Comparison of ENCODE assay signal across 25 mouse cellular contexts in genomic region chr11:63281839-63282238, GRCm38 (mm10).
DNase-seq lines count a peak whose midpoint lies in the region; ATAC-seq and TF ChIP-seq lines count a peak whose summit lies in the region.
"Had no signal": no experiment of that assay in that cellular context is flagged by ENCODE, and none has a peak within 500 bp of the region (broad histone marks: within the 10 kb centered on the region; RNA-seq: fewer than 3 reads in every experiment).

No protein-coding gene starts in this region.

- H3K4me1 ChIP-seq in embryonic fibroblast, embryonic 13.5 days (ENCODE audit: control insufficient read depth, insufficient read depth, low read length), result no peaks in the 10 kb centered on the region
- no peaks in the 10 kb centered on the region for H3K4me1 ChIP-seq in forebrain, embryonic 16.5 days (replicated peaks; ENCODE audit: control insufficient read depth, insufficient read depth, low read length)
- H3K4me1 ChIP-seq: heart, embryonic 15.5 days; hindbrain, embryonic 13.5 days had no signal

- no peak overlapping the region for H3K9ac ChIP-seq in forebrain, embryonic 16.5 days (replicated peaks; ENCODE audit: low read depth, low read length)
- H3K9ac ChIP-seq: heart, embryonic 12.5 days; heart, embryonic 15.5 days; hindbrain, embryonic 13.5 days had no signal

- no peaks in the 10 kb centered on the region for H3K27me3 ChIP-seq in forebrain, embryonic 16.5 days (replicated peaks; ENCODE audit: control insufficient read depth, insufficient read depth, low read length)

- H3K36me3 ChIP-seq in forebrain, embryonic 16.5 days (ENCODE audit: control insufficient read depth, insufficient read depth), result no peaks in the 10 kb centered on the region
- H3K36me3 ChIP-seq: heart, embryonic 12.5 days; heart, embryonic 15.5 days; hindbrain, embryonic 10.5 days; hindbrain, embryonic 13.5 days had no signal

- H3K27ac ChIP-seq in embryonic fibroblast, embryonic 13.5 days (ENCODE audit: insufficient read depth, low read length), result peak overlapping the region; percentile 35; the same call in 1 of the 2 replicates
- H3K27ac ChIP-seq in forebrain, embryonic 16.5 days (ENCODE audit: low read length), result no peak overlapping the region
- H3K27ac ChIP-seq: heart, adult 2 months; heart, embryonic 15.5 days; hindbrain, embryonic 10.5 days; hindbrain, embryonic 13.5 days had no signal

- peak; percentile 43 for DNase-seq in kidney, adult 11 months
- DNase-seq in kidney, postnatal 10 days, result no peak
- peak; percentile 35 to 41 for DNase-seq in kidney, adult 8-10 months
- DNase-seq in kidney, postnatal 4 days, result no peak
- DNase-seq in brain, adult 2 months (ENCODE audit: low read depth, low spot score), result peak; percentile 2
- no peak for DNase-seq in right cerebral cortex, postnatal 4 days
- DNase-seq: adrenal gland, adult 2 months; adrenal gland, postnatal 14 days; cerebellum, adult 18-20 months; cerebellum, adult 9-10 months; cerebellum, postnatal 14 days; gastrocnemius, postnatal 10 days; gastrocnemius, postnatal 36 days; heart, adult 2 months; heart, postnatal 10 days; heart, postnatal 36 days had no signal

- 92% methylated on average over 5 of the region's 5 CpGs for WGBS in forebrain, embryonic 16.5 days

- no peak for TF ChIP-seq CTCF in embryonic fibroblast, embryonic 13.5 days (IDR thresholded peaks at IDR 0.05; ENCODE audit: borderline replicate concordance, insufficient read depth, low read length)

- no peak for TF ChIP-seq POLR2A in embryonic fibroblast, embryonic 13.5 days (IDR thresholded peaks at IDR 0.05; ENCODE audit: low read depth, low read length)

- H3K4me3 ChIP-seq in embryonic fibroblast, embryonic 13.5 days (ENCODE audit: insufficient read depth, low read length), result no peak overlapping the region
- H3K4me3 ChIP-seq in forebrain, embryonic 16.5 days (replicated peaks; ENCODE audit: low read length), result no peak overlapping the region
- H3K4me3 ChIP-seq: heart, adult 2 months; heart, embryonic 12.5 days; heart, embryonic 15.5 days; hindbrain, embryonic 10.5 days; hindbrain, embryonic 13.5 days had no signal

- H3K4me2 ChIP-seq in forebrain, embryonic 16.5 days (ENCODE audit: low read length), result no peak overlapping the region
- H3K4me2 ChIP-seq: heart, embryonic 12.5 days; heart, embryonic 15.5 days; hindbrain, embryonic 13.5 days had no signal

- H3K9me3 ChIP-seq in forebrain, embryonic 16.5 days (ENCODE audit: control insufficient read depth, low read length), result no peaks in the 10 kb centered on the region
- H3K9me3 ChIP-seq: heart, embryonic 12.5 days; heart, embryonic 15.5 days; hindbrain, embryonic 10.5 days; hindbrain, embryonic 13.5 days had no signal

- ATAC-seq in forebrain, embryonic 16.5 days, result no peak
- ATAC-seq: CD4-positive, CD25-positive, alpha-beta regulatory T cell, adult 4 months; forebrain, embryonic 14.5 days; hindbrain, embryonic 16.5 days had no signal

Comparison
In these comparisons a context has a peak if more than half of its experiments do, and no peak if none do; other contexts are left out.
1. DNase-seq: peak in kidney, adult 11 months (single experiment), kidney, adult 8-10 months (2 of 2) and brain, adult 2 months (single experiment); none in kidney, postnatal 10 days (single experiment), kidney, postnatal 4 days (0 of 2) and right cerebral cortex, postnatal 4 days (single experiment).